Mouse (Mus musculus): ENCODE data around the gene Smarca2. TPM values are rescaled to one million over a fixed set of nuclear protein-coding genes. Genes with fewer than 3 reads are reported as not detected.
A peak's percentile ranks its signal among the peaks of the same experiment; 100 is the strongest.

The Smarca2 gene
- polyA plus RNA-seq, 1 experiment from 2014 or later: 6.7 TPM

GRCm38 (mm10) chr19:26755991-26756390 is 151.1 kb downstream of the Smarca2 start:
- no peak overlapping the region for H3K9ac ChIP-seq (replicated peaks)
- H3K4me1 ChIP-seq (ENCODE audit: insufficient read depth): peaks cover 10% of the 10 kb centered on the region; the same call in 1 of the 2 replicates
- ATAC-seq: peak; percentile 86
- peak; percentile 30 for DNase-seq
- no peak overlapping the region for H3K4me2 ChIP-seq (ENCODE audit: low read depth, low read length)
- no peaks in the 10 kb centered on the region for H3K27me3 ChIP-seq (ENCODE audit: insufficient read depth, low read length)
- no peaks in the 10 kb centered on the region for H3K9me3 ChIP-seq (ENCODE audit: low read length)
- 0 out of 2 replicates have a peak, but pooled peaks cover 2% of the 10 kb centered on the region for H3K36me3 ChIP-seq (replicated peaks; ENCODE audit: insufficient read depth, low read length)
- no peak overlapping the region for H3K27ac ChIP-seq (ENCODE audit: low read depth)
- TF ChIP-seq CTCF (IDR thresholded peaks at IDR 0.05; ENCODE audit: low read depth): no peak
- TF ChIP-seq EP300 (IDR thresholded peaks at IDR 0.05; ENCODE audit: low read depth): peak; percentile 20; the same call in 1 of the 2 replicates
- H3K4me3 ChIP-seq (ENCODE audit: low read depth, low read length): no peak overlapping the region
- 64% methylated on average over 6 of the region's 6 CpGs for WGBS (ENCODE audit: insufficient replicate concordance)

GRCm38 (mm10) chr19:26756399-26756798 is 151.5 kb downstream of the Smarca2 start:
- 0 out of 2 replicates have a peak, but pooled peaks cover 2% of the 10 kb centered on the region for H3K36me3 ChIP-seq (replicated peaks; ENCODE audit: insufficient read depth, low read length)
- DNase-seq: no peak
- H3K9ac ChIP-seq (replicated peaks): no peak overlapping the region
- TF ChIP-seq CTCF (IDR thresholded peaks at IDR 0.05; ENCODE audit: low read depth) (no peak), EP300 (IDR thresholded peaks at IDR 0.05; ENCODE audit: low read depth) (no peak)
- H3K4me1 ChIP-seq (ENCODE audit: insufficient read depth): peaks cover 10% of the 10 kb centered on the region; the same call in 1 of the 2 replicates
- H3K27me3 ChIP-seq (ENCODE audit: insufficient read depth, low read length): no peaks in the 10 kb centered on the region
- ATAC-seq: no peak
- H3K9me3 ChIP-seq (ENCODE audit: low read length): no peaks in the 10 kb centered on the region
- H3K4me3 ChIP-seq (ENCODE audit: low read depth, low read length): no peak overlapping the region
- H3K27ac ChIP-seq (ENCODE audit: low read depth): no peak overlapping the region
- WGBS (ENCODE audit: insufficient replicate concordance): 77% methylated on average over 8 of the region's 8 CpGs
- H3K4me2 ChIP-seq (ENCODE audit: low read depth, low read length): no peak overlapping the region

GRCm38 (mm10) chr19:26758156-26758555 is 153.3 kb downstream of the Smarca2 start:
- H3K9ac ChIP-seq (replicated peaks): no peak overlapping the region
- no peak overlapping the region for H3K27ac ChIP-seq (ENCODE audit: low read depth)
- 69% methylated on average over 8 of the region's 8 CpGs for WGBS (ENCODE audit: insufficient replicate concordance)
- H3K36me3 ChIP-seq (replicated peaks; ENCODE audit: insufficient read depth, low read length): no peaks in the 10 kb centered on the region
- H3K9me3 ChIP-seq (ENCODE audit: low read length): no peaks in the 10 kb centered on the region
- no peak overlapping the region for H3K4me3 ChIP-seq (ENCODE audit: low read depth, low read length)
- DNase-seq: no peak
- H3K4me1 ChIP-seq (ENCODE audit: insufficient read depth): peaks cover 10% of the 10 kb centered on the region; the same call in 1 of the 2 replicates
- H3K27me3 ChIP-seq (ENCODE audit: insufficient read depth, low read length): no peaks in the 10 kb centered on the region
- no peak for ATAC-seq
- TF ChIP-seq EP300 (IDR thresholded peaks at IDR 0.05; ENCODE audit: low read depth) (no peak), CTCF (IDR thresholded peaks at IDR 0.05; ENCODE audit: low read depth) (no peak)
- H3K4me2 ChIP-seq (ENCODE audit: low read depth, low read length): no peak overlapping the region

GRCm38 (mm10) chr19:26758620-26759019 is 153.8 kb downstream of the Smarca2 start:
- peaks cover 7% of the 10 kb centered on the region; the same call in 1 of the 2 replicates for H3K4me1 ChIP-seq (ENCODE audit: insufficient read depth)
- no peak overlapping the region for H3K4me3 ChIP-seq (ENCODE audit: low read depth, low read length)
- H3K36me3 ChIP-seq (replicated peaks; ENCODE audit: insufficient read depth, low read length): no peaks in the 10 kb centered on the region
- no peaks in the 10 kb centered on the region for H3K9me3 ChIP-seq (ENCODE audit: low read length)
- TF ChIP-seq CTCF (IDR thresholded peaks at IDR 0.05; ENCODE audit: low read depth) (no peak), EP300 (IDR thresholded peaks at IDR 0.05; ENCODE audit: low read depth) (no peak)
- H3K27ac ChIP-seq (ENCODE audit: low read depth): no peak overlapping the region
- DNase-seq (no peak), ATAC-seq (no peak)
- no peak overlapping the region for H3K4me2 ChIP-seq (ENCODE audit: low read depth, low read length)
- no peak overlapping the region for H3K9ac ChIP-seq (replicated peaks)
- WGBS (ENCODE audit: insufficient replicate concordance): 51% methylated on average over 7 of the region's 7 CpGs
- H3K27me3 ChIP-seq (ENCODE audit: insufficient read depth, low read length): no peaks in the 10 kb centered on the region

- Histone ChIP-seq H3K27me3 (ENCODE audit: insufficient read depth, low read length) (no peaks in the 10 kb centered on the region), H3K9ac (replicated peaks) (no peak overlapping the region), H3K4me3 (ENCODE audit: low read depth, low read length) (no peak overlapping the region), H3K36me3 (replicated peaks; ENCODE audit: insufficient read depth, low read length) (no peaks in the 10 kb centered on the region), H3K9me3 (ENCODE audit: low read length) (no peaks in the 10 kb centered on the region), H3K4me1 (ENCODE audit: insufficient read depth) (peaks cover 7% of the 10 kb centered on the region; the same call in 1 of the 2 replicates), H3K27ac (ENCODE audit: low read depth) (no peak overlapping the region), H3K4me2 (ENCODE audit: low read depth, low read length) (no peak overlapping the region)
- DNase-seq (no peak), ATAC-seq (no peak)
- WGBS (ENCODE audit: insufficient replicate concordance): 72% methylated on average over 13 of the region's 13 CpGs
- TF ChIP-seq CTCF (IDR thresholded peaks at IDR 0.05; ENCODE audit: low read depth): no peak
- TF ChIP-seq EP300 (IDR thresholded peaks at IDR 0.05; ENCODE audit: low read depth): no peak
These were observed 154.4 kb downstream of the Smarca2 start for GRCm38 (mm10) chr19:26759295-26759694.

- TF ChIP-seq EP300 (IDR thresholded peaks at IDR 0.05; ENCODE audit: low read depth) (no peak), CTCF (IDR thresholded peaks at IDR 0.05; ENCODE audit: low read depth) (no peak)
- no peak for DNase-seq
These were observed 156.4 kb downstream of the Smarca2 start for GRCm38 (mm10) chr19:26761257-26761656.

More at GRCm38 (mm10) chr19:26761257-26761656, 156.4 kb downstream of the Smarca2 start:
- no peak for ATAC-seq
- H3K4me3 ChIP-seq (ENCODE audit: low read depth, low read length): no peak overlapping the region
- no peaks in the 10 kb centered on the region for H3K27me3 ChIP-seq (ENCODE audit: insufficient read depth, low read length)
- H3K27ac ChIP-seq (ENCODE audit: low read depth): no peak overlapping the region
- H3K4me1 ChIP-seq (ENCODE audit: insufficient read depth): 0 out of 2 replicates have a peak, but pooled peaks cover under 1% of the 10 kb centered on the region
- H3K36me3 ChIP-seq (replicated peaks; ENCODE audit: insufficient read depth, low read length): no peaks in the 10 kb centered on the region
- H3K4me2 ChIP-seq (ENCODE audit: low read depth, low read length): no peak overlapping the region
- H3K9ac ChIP-seq (replicated peaks): no peak overlapping the region
- no peaks in the 10 kb centered on the region for H3K9me3 ChIP-seq (ENCODE audit: low read length)
